ENCODE assay signal across 8 mouse cellular contexts in genomic region chr2:166439847-166440775, GRCm38 (mm10).
DNase-seq lines count a peak whose midpoint lies in the region; ATAC-seq lines count a peak whose summit lies in the region.

No protein-coding gene starts in this region.

- no peak overlapping the region for H3K9ac ChIP-seq in embryonic facial prominence, embryonic 11.5 days (replicated peaks; ENCODE audit: low read length)

- H3K36me3 ChIP-seq in embryonic facial prominence, embryonic 11.5 days (replicated peaks; ENCODE audit: control insufficient read depth, insufficient read depth, low read depth, low read length), result no peaks in the 10 kb centered on the region

- H3K27me3 ChIP-seq in embryonic facial prominence, embryonic 11.5 days (ENCODE audit: control insufficient read depth, insufficient read depth, low read length), result no peaks in the 10 kb centered on the region

- ATAC-seq in embryonic facial prominence, embryonic 11.5 days (replicated peaks; ENCODE audit: insufficient number of reproducible peaks, low FRiP score, low TSS enrichment, low read depth), result no peak

- H3K4me1 ChIP-seq in embryonic facial prominence, embryonic 11.5 days (ENCODE audit: control insufficient read depth, insufficient read depth, low read length), result 0 out of 2 replicates have a peak, but pooled peaks cover 3% of the 10 kb centered on the region

- no peak overlapping the region for H3K4me2 ChIP-seq in embryonic facial prominence, embryonic 11.5 days (ENCODE audit: low read depth, low read length)

- H3K9me3 ChIP-seq in embryonic facial prominence, embryonic 11.5 days (replicated peaks; ENCODE audit: control insufficient read depth, low read length), result no peaks in the 10 kb centered on the region

- no peak overlapping the region for H3K27ac ChIP-seq in embryonic facial prominence, embryonic 11.5 days (replicated peaks; ENCODE audit: low read depth, low read length)

- WGBS in embryonic facial prominence, embryonic 11.5 days, result 50% methylated on average over 13 of the region's 13 CpGs

- no peak overlapping the region for H3K4me3 ChIP-seq in embryonic facial prominence, embryonic 11.5 days (ENCODE audit: low read depth, low read length)

- peak; percentile 54 for DNase-seq in gastrocnemius, adult 18-20 months (ENCODE audit: low spot score)
- no peak for DNase-seq in gastrocnemius, adult 8-10 months (ENCODE audit: low spot score in 2 of 2)
- DNase-seq in retina, adult 2 months (ENCODE audit: low read depth, low spot score), result peak; percentile 43
- no peak for DNase-seq in retina, postnatal 1 day
- peak; percentile 82 for DNase-seq in embryonic facial prominence, embryonic 11.5 days (ENCODE audit: low spot score)
- DNase-seq in lung, postnatal 36 days, result peak; percentile 79
- DNase-seq in T-cell, adult 2 months (ENCODE audit: low spot score), result no peak
- DNase-seq in gastrocnemius, postnatal 25 days, result no peak

Comparison
In these comparisons a context has a peak if more than half of its experiments do, and no peak if none do; other contexts are left out.
1. DNase-seq: peak in gastrocnemius, adult 18-20 months (single experiment), retina, adult 2 months (single experiment), embryonic facial prominence, embryonic 11.5 days (single experiment) and lung, postnatal 36 days (single experiment); none in gastrocnemius, adult 8-10 months (0 of 2), retina, postnatal 1 day (single experiment), T-cell, adult 2 months (single experiment) and gastrocnemius, postnatal 25 days (single experiment).